Mouse (Mus musculus): Measurements from ENCODE around the gene Zfp663. TPM values are rescaled to one million over a fixed set of nuclear protein-coding genes. Genes with fewer than 3 reads are reported as not detected.

Gene Zfp663
- total RNA-seq, 2 experiments from 2014 or later: 0.29 TPM; not detected in 1

Other genes with a start within 250 kb of the Zfp663 start
- gene Cdh22, start 133.9 kb downstream of the Zfp663 start, total RNA-seq (2021): under 1 TPM; 0.26 to 0.42 TPM
- gene Slc35c2, start 80.9 kb downstream of the Zfp663 start, total RNA-seq (2021): 10 to 100 TPM; 20.8 to 23.4 TPM
- gene Elmo2, start 42.2 kb downstream of the Zfp663 start, total RNA-seq (2021): 10 to 100 TPM; 27.1 to 36.9 TPM
- 1 to 10 TPM; 5.3 to 6.0 TPM for gene Zfp334, start 19.5 kb upstream of the Zfp663 start, total RNA-seq (2021)
- gene Ocstamp, start 31.7 kb upstream of the Zfp663 start, total RNA-seq (2021): under 1 TPM in 1 of 2 experiments, not detected in 1; 0.10 TPM
- 1 to 10 TPM in 1 of 2 experiments, under 1 TPM in 1; 0.44 to 1.2 TPM for gene Slc13a3, start 104.5 kb upstream of the Zfp663 start, total RNA-seq (2021)
- 10 to 100 TPM; 11.9 to 13.5 TPM for gene Trp53rka, start 124.6 kb upstream of the Zfp663 start, total RNA-seq (2021)
- 1 to 10 TPM; 5.3 to 5.4 TPM for gene Slc2a10, start 135.1 kb upstream of the Zfp663 start, total RNA-seq (2021)
- 10 to 100 TPM in 1 of 2 experiments, 1 to 10 TPM in 1; 6.0 to 15.0 TPM for gene Eya2, start 226.3 kb upstream of the Zfp663 start, total RNA-seq (2021)

Data from gastrocnemius, postnatal 4 days (tissue).